Mouse (Mus musculus) cerebellum, adult 2 months (tissue): Measurements from ENCODE around the gene Emg1. TPM values are rescaled to one million over a fixed set of nuclear protein-coding genes. Genes with fewer than 3 reads are reported as not detected.

ENCODE experiments used
- DNase-seq, 2 experiments: peaks; one replicate each; pipeline ENCODE4 v3.0.0; 2021
- H3K27ac ChIP-seq: fragments of 200-500 bp; 2 replicates; pipeline ENCODE4 v1.5.1; 2012; ENCODE audit warnings: low read length, control low read depth, inconsistent platforms; ENCODE audit not compliant: insufficient read depth
- H3K27me3 ChIP-seq: fragments of 200-500 bp; 2 replicates; pipeline ENCODE4 v1.6.1; 2012; ENCODE audit warnings: inconsistent platforms, mild to moderate bottlenecking, low read length, moderate library complexity; ENCODE audit not compliant: control insufficient read depth, insufficient read depth
- H3K4me1 ChIP-seq: fragments of 200-500 bp; 2 replicates; pipeline ENCODE4 v1.6.1; 2011; ENCODE audit warnings: low read length; ENCODE audit not compliant: control insufficient read depth, insufficient read depth
- H3K4me3 ChIP-seq: fragments of 200-500 bp; replicated peaks from 2 replicates; pipeline ENCODE3; 2011; ENCODE audit warnings: mild to moderate bottlenecking, low read depth, low read length, control low read depth; ENCODE audit not compliant: insufficient read depth
- CTCF ChIP-seq: fragments of 200-500 bp; IDR thresholded peaks from 2 replicates; pipeline ENCODE4 v1.5.1; 2011; ENCODE audit warnings: low read depth, mild to moderate bottlenecking, control low read depth, low read length, moderate library complexity, borderline replicate concordance; ENCODE audit not compliant: insufficient read depth
- POLR2A ChIP-seq: fragments of 200-500 bp; IDR thresholded peaks from 2 replicates; pipeline ENCODE4 v1.6.1; 2011; ENCODE audit warnings: low read length, control low read depth, borderline replicate concordance; ENCODE audit not compliant: insufficient read depth
- WGBS: fragments of 180-500 bp; shearing (Covaris S2); methylation state at CpG from one replicate; pipeline ENCODE4 v1.1.7; 2018; 5-methylcytosine and 5-hydroxymethylcytosine counted together
- polyA plus RNA-seq: library from polyadenylated mRNA; depleted of rRNA; stranded (reverse); fragments of >200 nt; gene quantifications from 2 replicates; pipeline ENCODE4 v1.2.3, GENCODE M21; 2012

The Emg1 gene
- polyA plus RNA-seq, 1 experiment: 93.3 TPM

- WGBS: 39% methylated on average over 11 of the region's 11 CpGs
- Histone ChIP-seq H3K27ac (peak overlapping the region; percentile 26), H3K4me3 (no peak overlapping the region), H3K4me1 (peaks cover 22% of the 10 kb centered on the region), H3K27me3 (no peaks in the 10 kb centered on the region)
- DNase-seq: peak; percentile 54 to 69
- no peak for TF ChIP-seq POLR2A
- TF ChIP-seq CTCF: no peak
Observed at GRCm38 (mm10) chr6:124699962-124700610, 11.9 kb downstream of the Emg1 start.

GRCm38 (mm10) chr6:124699366-124699765 is 12.6 kb downstream of the Emg1 start:
- Histone ChIP-seq H3K4me3 (no peak overlapping the region), H3K4me1 (peaks cover 27% of the 10 kb centered on the region), H3K27ac (peak overlapping the region; percentile 25; the same call in 1 of the 2 replicates), H3K27me3 (no peaks in the 10 kb centered on the region)
- no peak for TF ChIP-seq CTCF
- TF ChIP-seq POLR2A: no peak
- DNase-seq: peak; percentile 43 to 60
- 22% methylated on average over 4 of the region's 4 CpGs for WGBS

GRCm38 (mm10) chr6:124698751-124699150 is 13.2 kb downstream of the Emg1 start:
- Histone ChIP-seq H3K4me3 (no peak overlapping the region), H3K4me1 (peaks cover 34% of the 10 kb centered on the region), H3K27me3 (no peaks in the 10 kb centered on the region), H3K27ac (peak overlapping the region; percentile 25; the same call in 1 of the 2 replicates)
- 90% methylated on average over 6 of the region's 6 CpGs for WGBS
- TF ChIP-seq POLR2A (no peak), CTCF (no peak)
- DNase-seq: no peak

- TF ChIP-seq CTCF: no peak
- TF ChIP-seq POLR2A: no peak
- DNase-seq: no peak
- Histone ChIP-seq H3K27me3 (no peaks in the 10 kb centered on the region), H3K27ac (no peak overlapping the region), H3K4me3 (no peak overlapping the region), H3K4me1 (peaks cover 40% of the 10 kb centered on the region)
- 66% methylated on average over 7 of the region's 7 CpGs for WGBS
Observed at GRCm38 (mm10) chr6:124696441-124697150, 15.4 kb downstream of the Emg1 start.

- peaks cover 30% of the 10 kb centered on the region for H3K4me1 ChIP-seq
- TF ChIP-seq POLR2A (no peak), CTCF (no peak)
- no peaks in the 10 kb centered on the region for H3K27me3 ChIP-seq
- peak; percentile 69 to 77 for DNase-seq
- peak overlapping the region; percentile 56 for H3K27ac ChIP-seq
- no peak overlapping the region for H3K4me3 ChIP-seq
- WGBS: 32% methylated on average over 15 of the region's 15 CpGs
Observed at GRCm38 (mm10) chr6:124694166-124694955, 17.6 kb downstream of the Emg1 start.

GRCm38 (mm10) chr6:124693243-124693981 is 18.6 kb downstream of the Emg1 start:
- no peak for DNase-seq
- 80% methylated on average over 15 of the region's 15 CpGs for WGBS
- Histone ChIP-seq H3K4me3 (no peak overlapping the region), H3K27me3 (no peaks in the 10 kb centered on the region), H3K27ac (peak overlapping the region; percentile 56), H3K4me1 (peaks cover 24% of the 10 kb centered on the region)
- TF ChIP-seq CTCF (no peak), POLR2A (no peak)

- TF ChIP-seq POLR2A (no peak), CTCF (no peak)
- Histone ChIP-seq H3K27me3 (no peaks in the 10 kb centered on the region), H3K4me3 (no peak overlapping the region), H3K27ac (no peak overlapping the region), H3K4me1 (peaks cover 18% of the 10 kb centered on the region)
- 93% methylated on average over 3 of the region's 3 CpGs for WGBS
- DNase-seq: no peak
Observed at GRCm38 (mm10) chr6:124690517-124690916, 21.5 kb downstream of the Emg1 start.
